Mouse (Mus musculus) neural tube, embryonic 12.5 days (tissue): Measurements from ENCODE around the gene Ppil2. TPM values are rescaled to one million over a fixed set of nuclear protein-coding genes. Genes with fewer than 3 reads are reported as not detected.

Source experiments
- ATAC-seq: fragments of 200-750 bp; cut with Nextera tagmentation; 2 replicates; pipeline ENCODE4 v1.8.0; 2017; ENCODE audit warnings: low read depth, mild to moderate bottlenecking, moderate TSS enrichment, moderate library complexity; ENCODE audit not compliant: low FRiP score
- H3K27ac ChIP-seq: fragments of 300-500 bp; sonication (generic); 2 replicates; pipeline ENCODE4 v1.5.1; 2016
- H3K27me3 ChIP-seq: fragments of 300-500 bp; sonication (generic); replicated peaks from 2 replicates; pipeline ENCODE4 v1.6.1; 2016; ENCODE audit warnings: mild to moderate bottlenecking
- H3K36me3 ChIP-seq: fragments of 300-500 bp; sonication (generic); 2 replicates; pipeline ENCODE4 v1.6.1; 2016; ENCODE audit warnings: mild to moderate bottlenecking
- H3K4me1 ChIP-seq: fragments of 300-500 bp; sonication (generic); 2 replicates; pipeline ENCODE4 v1.6.1; 2016
- H3K4me2 ChIP-seq: fragments of 300-500 bp; sonication (generic); replicated peaks from 2 replicates; pipeline ENCODE4 v1.6.1; 2016; ENCODE audit warnings: mild to moderate bottlenecking
- H3K4me3 ChIP-seq: fragments of 300-500 bp; sonication (generic); 2 replicates; pipeline ENCODE4 v1.5.1; 2016
- H3K9ac ChIP-seq: fragments of 300-500 bp; sonication (generic); 2 replicates; pipeline ENCODE4 v1.6.1; 2016; ENCODE audit warnings: mild to moderate bottlenecking
- H3K9me3 ChIP-seq: fragments of 300-500 bp; sonication (generic); 2 replicates; pipeline ENCODE4 v1.6.1; 2016; ENCODE audit warnings: mild to moderate bottlenecking
- WGBS: fragments of 180-500 bp; shearing (Covaris S2); methylation state at CpG from one replicate; pipeline ENCODE4 v1.1.7; 2016; 5-methylcytosine and 5-hydroxymethylcytosine counted together
- polyA plus RNA-seq: library from polyadenylated mRNA; unstranded; fragments of >200 nt; fragmentation: Nextera tagmentation; extraction: Ambion mirVana; gene quantifications from 2 replicates; pipeline ENCODE4 v1.2.1, GENCODE M21; 2016

Ppil2 gene
- polyA plus RNA-seq = 159 and 161 TPM in 2 replicates

DNA sequence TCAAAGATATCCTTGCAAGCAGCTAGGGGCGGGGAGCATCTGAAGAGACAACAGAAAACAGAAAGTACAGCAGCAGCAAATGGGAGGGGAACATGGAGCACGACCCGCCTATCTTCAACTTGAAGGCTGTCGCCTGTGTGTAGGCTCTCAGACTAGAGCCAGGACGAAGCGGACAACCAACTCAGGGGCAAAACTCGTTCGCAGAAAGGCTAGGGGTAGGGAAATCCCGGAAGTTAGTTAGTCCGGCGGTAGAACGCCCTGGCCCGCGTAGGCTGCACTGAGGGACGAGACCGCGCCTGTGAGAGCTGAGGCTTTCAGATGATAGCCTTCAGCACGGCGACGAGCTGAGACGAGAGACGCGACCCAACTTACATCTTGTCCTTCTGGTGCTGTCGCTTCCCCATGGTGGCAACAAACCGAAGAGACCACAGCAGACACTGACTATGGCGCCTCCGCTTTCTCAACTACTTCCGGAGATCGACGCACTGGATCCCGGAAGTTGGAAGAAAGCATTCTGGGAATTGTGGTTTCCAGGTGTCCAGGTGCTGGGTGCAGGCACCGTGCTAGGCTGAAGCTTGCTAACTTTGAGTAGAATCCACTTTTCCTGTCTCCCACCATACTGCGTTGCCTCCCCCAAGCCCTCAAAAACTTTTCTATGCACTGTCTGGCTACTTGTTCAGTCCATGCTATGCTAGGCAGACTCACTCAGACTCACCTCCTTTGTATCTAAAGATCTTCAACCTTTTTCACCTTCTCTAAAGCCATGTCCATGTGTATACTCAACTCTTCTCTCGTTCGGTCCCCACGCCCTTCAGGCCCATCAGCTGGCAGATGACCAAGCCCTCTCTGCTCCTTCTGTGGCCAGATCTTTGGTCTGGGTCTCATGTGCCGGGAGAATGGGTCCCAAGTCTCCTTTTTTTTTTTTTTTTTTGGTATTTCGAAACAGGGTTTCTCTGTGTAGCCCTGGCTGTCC is at the start of gene Ppil2:
TSS of gene Ppil2 (minus strand) at position 487 of the 973 bp plus-strand sequence.
- Histone ChIP-seq H3K27ac (peak within 1 kb of the TSS; percentile 42; the same call in 1 of the 2 replicates), H3K9me3 (no peaks in the 10 kb centered on the region), H3K4me3 (peak within 1 kb of the TSS; percentile 84), H3K4me2 (peak within 1 kb of the TSS; percentile 73), H3K9ac (peak within 1 kb of the TSS; percentile 71), H3K27me3 (no peaks in the 10 kb centered on the region), H3K36me3 (peaks cover 39% of the 10 kb centered on the region), H3K4me1 (peaks cover 10% of the 10 kb centered on the region)
- 8% methylated on average over 37 of the region's 38 CpGs for WGBS
- peak; percentile 87 for ATAC-seq

DNA sequence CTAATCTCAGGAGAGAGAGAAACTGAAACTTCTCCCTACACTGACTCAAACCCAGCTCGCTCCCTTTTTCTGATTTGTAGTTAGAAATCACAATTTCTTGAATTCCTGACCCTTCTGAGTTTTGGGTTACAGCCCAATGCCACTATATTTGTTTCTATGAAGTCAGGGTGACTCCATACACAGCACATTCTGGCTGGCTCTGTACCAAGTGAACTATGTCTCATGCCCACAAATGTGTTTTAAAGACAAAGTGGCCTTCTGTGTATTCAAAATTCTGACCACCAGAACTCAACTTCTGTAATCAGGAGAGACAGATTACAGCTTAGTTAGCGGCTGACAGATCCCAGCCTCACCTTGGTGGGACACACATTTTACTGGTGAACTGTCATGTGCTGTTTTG is 43.3 kb upstream of the Ppil2 start:
- H3K36me3 ChIP-seq = peaks cover 41% of the 10 kb centered on the region
- no peak overlapping the region for H3K27ac ChIP-seq
- H3K4me1 ChIP-seq = no peaks in the 10 kb centered on the region
- H3K9ac ChIP-seq = no peak overlapping the region
- H3K4me2 ChIP-seq = no peak overlapping the region
- no peaks in the 10 kb centered on the region for H3K27me3 ChIP-seq
- no peak overlapping the region for H3K4me3 ChIP-seq
- H3K9me3 ChIP-seq = no peaks in the 10 kb centered on the region
- 96% methylated on average over 2 of the region's 2 CpGs for WGBS
- ATAC-seq = no peak

DNA sequence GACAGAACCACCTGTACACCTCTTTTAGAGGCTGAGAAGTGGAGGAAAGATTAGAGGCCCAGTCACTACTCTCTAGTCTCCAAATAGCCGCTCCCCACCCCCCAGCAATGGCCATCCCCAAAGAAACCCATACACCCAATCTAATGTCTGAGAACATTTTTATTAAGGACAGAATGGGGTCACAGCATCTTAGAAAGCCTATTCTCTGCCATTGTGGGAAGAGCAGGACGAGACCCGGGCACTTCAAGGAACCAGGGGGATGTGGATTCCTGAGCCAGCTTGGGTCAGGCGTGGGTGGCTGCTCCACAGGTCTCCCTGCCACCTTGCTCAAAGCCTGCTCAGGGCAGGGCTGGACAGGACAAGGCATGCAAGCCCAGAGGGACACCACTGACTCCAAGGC is 40.8 kb upstream of the Ppil2 start:
- Histone ChIP-seq H3K4me1 (peaks cover 14% of the 10 kb centered on the region), H3K9ac (no peak overlapping the region), H3K4me3 (no peak overlapping the region), H3K36me3 (peaks cover 28% of the 10 kb centered on the region), H3K4me2 (no peak overlapping the region), H3K27ac (no peak overlapping the region), H3K27me3 (peaks cover 15% of the 10 kb centered on the region), H3K9me3 (no peaks in the 10 kb centered on the region)
- no peak for ATAC-seq
- WGBS = 97% methylated on average over 4 of the region's 4 CpGs

DNA sequence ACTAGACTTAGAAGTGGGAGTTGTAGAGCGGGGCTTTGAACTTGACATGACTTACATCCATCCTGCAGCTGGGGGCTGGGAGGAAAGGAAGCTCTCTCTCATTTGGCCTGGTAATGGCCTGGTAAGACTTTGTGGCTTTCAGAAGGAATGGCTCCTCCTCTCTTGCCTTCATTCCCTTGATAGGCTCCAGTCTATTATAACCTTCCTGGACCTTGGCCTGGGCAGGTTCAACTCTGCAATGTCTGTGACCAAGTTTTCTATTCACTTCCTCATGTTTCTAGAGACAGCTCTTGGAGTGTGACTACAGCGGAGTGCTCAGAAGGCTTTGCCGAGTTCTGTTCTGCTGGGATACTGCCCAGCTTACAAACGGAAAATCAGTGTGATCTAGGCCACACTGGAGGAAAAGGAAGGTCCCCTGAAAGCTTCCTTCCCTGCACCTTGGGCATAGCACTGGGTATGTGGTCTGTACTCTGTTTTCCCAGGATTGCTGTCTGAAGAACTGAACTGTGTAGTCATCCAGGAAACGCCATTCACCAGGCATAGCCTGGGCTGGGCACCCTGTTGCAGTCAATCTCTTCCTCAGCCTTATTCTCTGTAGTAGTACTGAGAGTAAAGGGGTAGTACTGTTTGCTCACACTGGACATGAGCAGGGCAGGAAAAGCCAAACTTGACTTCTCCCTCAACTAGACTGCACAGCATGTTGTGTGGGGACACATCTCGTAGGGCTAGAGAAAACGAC is 39.6 kb upstream of the Ppil2 start:
- Histone ChIP-seq H3K27ac (no peak overlapping the region), H3K4me1 (peaks cover 14% of the 10 kb centered on the region), H3K4me3 (no peak overlapping the region), H3K9ac (no peak overlapping the region), H3K4me2 (no peak overlapping the region), H3K27me3 (peaks cover 15% of the 10 kb centered on the region), H3K36me3 (peaks cover 28% of the 10 kb centered on the region), H3K9me3 (no peaks in the 10 kb centered on the region)
- WGBS = 86% methylated on average over 7 of the region's 7 CpGs
- no peak for ATAC-seq

DNA sequence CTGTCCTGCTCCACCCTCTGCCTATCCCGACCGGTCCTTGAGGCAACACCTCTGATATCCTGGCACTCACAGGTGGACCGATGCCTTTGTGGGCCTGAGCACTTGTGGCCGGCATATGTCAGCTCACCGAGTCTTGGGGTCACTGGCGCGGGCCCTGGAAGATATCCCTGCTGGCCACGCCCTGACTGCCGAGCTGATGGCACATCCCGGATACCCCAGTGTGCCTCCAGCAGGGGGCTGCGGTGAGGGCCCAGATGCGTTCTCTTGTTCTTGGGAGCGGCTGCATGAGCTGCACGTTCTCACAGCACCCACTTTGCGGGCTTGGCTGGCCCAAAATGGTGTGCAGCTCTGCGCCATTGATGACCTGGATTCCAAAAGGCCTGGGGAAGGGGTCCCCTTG is 37.0 kb upstream of the Ppil2 start:
- peak overlapping the region; percentile 60; the same call in 1 of the 2 replicates for H3K9ac ChIP-seq
- 6% methylated on average over 16 of the region's 16 CpGs for WGBS
- peaks cover 16% of the 10 kb centered on the region for H3K36me3 ChIP-seq

DNA sequence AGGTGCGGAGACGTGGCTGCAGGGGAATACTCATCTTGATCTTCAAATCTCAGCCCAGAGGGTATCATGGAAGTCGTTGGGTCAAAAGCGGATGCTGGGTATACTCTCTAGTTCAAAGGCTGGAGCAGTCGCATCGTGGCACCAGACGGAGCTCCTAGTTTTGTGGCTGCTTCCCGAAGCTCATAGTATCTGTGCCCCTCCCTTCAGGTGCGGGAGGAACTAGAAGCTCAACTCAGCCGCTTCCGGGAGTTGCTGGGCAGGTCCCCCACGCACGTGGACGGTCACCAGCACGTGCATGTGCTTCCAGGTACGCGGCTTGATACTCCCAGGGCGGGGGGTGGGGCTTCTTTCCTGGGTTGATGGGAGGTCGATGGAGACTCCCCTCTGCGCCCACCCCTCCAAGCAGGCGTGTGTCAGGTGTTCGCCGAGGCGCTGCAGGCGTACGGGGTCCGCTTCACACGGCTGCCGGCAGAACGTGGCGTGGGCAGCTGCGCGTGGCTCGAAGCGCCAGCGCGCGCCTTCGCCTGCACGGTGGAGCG is 36.4 kb upstream of the Ppil2 start:
- peaks cover 14% of the 10 kb centered on the region for H3K4me1 ChIP-seq
- WGBS = 1% methylated on average over 41 of the region's 41 CpGs
- H3K27ac ChIP-seq = no peak overlapping the region
- H3K4me2 ChIP-seq = peak overlapping the region; percentile 94
- H3K27me3 ChIP-seq = peaks cover 15% of the 10 kb centered on the region
- peak overlapping the region; percentile 55 for H3K4me3 ChIP-seq
- H3K36me3 ChIP-seq = peaks cover 10% of the 10 kb centered on the region
- no peaks in the 10 kb centered on the region for H3K9me3 ChIP-seq
- peak overlapping the region; percentile 60 for H3K9ac ChIP-seq
- peak; percentile 37 for ATAC-seq

More for the DNA sequence above, 37.0 kb upstream of the Ppil2 start:
- peak overlapping the region; percentile 55 for H3K4me3 ChIP-seq
- H3K27me3 ChIP-seq = peaks cover 15% of the 10 kb centered on the region
- peak overlapping the region; percentile 94 for H3K4me2 ChIP-seq
- no peak overlapping the region for H3K27ac ChIP-seq
- H3K4me1 ChIP-seq = peaks cover 14% of the 10 kb centered on the region
- peak; percentile 34 for ATAC-seq
- no peaks in the 10 kb centered on the region for H3K9me3 ChIP-seq

DNA sequence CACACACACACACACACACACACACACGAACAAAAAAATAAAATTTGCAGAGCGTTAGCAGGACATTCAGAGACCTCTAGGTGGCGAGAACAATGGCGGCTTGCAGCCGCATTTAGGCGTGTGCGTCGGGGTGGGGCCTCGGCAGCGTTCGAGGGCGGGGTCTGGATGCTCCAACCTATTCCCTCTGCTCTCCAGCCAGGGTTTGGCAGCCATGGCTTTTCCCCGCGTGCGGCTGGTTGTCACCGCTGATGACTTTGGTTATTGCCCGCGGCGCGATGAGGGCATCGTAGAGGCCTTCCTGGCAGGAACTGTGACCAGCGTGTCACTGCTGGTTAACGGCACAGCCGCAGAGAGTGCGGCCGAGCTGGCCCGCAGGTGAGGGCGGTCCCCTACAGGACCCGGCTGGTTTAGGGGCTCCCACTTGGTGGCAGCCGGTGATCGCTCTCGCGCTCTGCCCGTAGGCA is 35.7 kb upstream of the Ppil2 start, which contains the start of gene Ccdc116:
TSS of gene Ccdc116 (minus strand) at position 458 of the 464 bp plus-strand sequence.
- Histone ChIP-seq H3K27me3 (peaks cover 15% of the 10 kb centered on the region), H3K36me3 (peaks cover 4% of the 10 kb centered on the region), H3K4me3 (peak within 1 kb of the TSS; percentile 55), H3K9me3 (no peaks in the 10 kb centered on the region), H3K9ac (peak within 1 kb of the TSS; percentile 60), H3K27ac (no peak within 1 kb of the TSS), H3K4me2 (peak within 1 kb of the TSS; percentile 94), H3K4me1 (peaks cover 14% of the 10 kb centered on the region)
- WGBS = under 1% methylated on average over 34 of the region's 34 CpGs
- peak; percentile 79 for ATAC-seq

DNA sequence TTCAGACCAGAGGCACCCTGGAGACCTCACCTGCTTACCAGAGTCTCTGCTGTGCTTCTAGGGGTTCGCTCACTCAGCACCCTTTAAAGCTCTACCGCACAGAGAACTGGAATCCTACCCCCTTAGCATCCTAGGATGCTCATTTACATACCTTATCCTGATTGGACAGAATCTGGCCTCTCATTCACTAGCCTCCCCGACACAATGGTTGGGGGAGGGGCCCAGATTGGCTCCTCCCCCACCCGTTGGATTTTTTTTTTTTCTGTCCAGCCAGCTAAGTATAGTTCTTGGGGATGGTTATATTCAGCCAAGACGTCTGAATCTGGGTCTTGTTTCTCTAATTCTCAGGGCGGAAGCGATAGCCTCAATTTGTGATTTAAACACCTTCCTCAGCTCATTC is 33.3 kb upstream of the Ppil2 start, which contains the start of gene Ydjc:
TSS of gene Ydjc (plus strand) at position 283 of the 400 bp plus-strand sequence.
- ATAC-seq = no peak
- no peak within 1 kb of the TSS for H3K4me2 ChIP-seq
- peaks cover 14% of the 10 kb centered on the region for H3K4me1 ChIP-seq
- no peaks in the 10 kb centered on the region for H3K9me3 ChIP-seq
- H3K9ac ChIP-seq = no peak within 1 kb of the TSS
- no peak within 1 kb of the TSS for H3K4me3 ChIP-seq
- H3K27ac ChIP-seq = no peak within 1 kb of the TSS
- no peaks in the 10 kb centered on the region for H3K36me3 ChIP-seq
- WGBS = 16% methylated on average over 7 of the region's 7 CpGs
- peaks cover 15% of the 10 kb centered on the region for H3K27me3 ChIP-seq

DNA sequence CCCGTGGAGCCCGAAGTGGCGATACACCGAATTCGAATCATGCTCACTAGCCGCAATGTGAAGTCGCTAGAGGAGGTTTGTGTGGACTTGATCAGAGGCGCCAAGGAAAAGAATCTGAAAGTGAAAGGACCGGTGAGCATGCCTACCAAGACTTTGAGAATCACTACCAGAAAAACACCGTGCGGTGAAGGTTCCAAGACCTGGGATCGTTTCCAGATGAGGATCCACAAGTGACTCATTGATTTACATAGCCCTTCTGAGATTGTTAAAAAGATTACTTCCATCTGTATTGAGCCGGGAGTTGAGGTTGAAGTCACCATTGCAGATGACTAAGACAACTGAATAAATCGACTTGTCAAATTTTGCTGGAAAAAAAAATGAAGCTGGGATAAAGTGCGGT is 26.3 kb upstream of the Ppil2 start:
- H3K36me3 ChIP-seq = no peaks in the 10 kb centered on the region
- H3K9ac ChIP-seq = no peak overlapping the region
- H3K9me3 ChIP-seq = no peaks in the 10 kb centered on the region
- no peaks in the 10 kb centered on the region for H3K27me3 ChIP-seq
- no peaks in the 10 kb centered on the region; the same call in 1 of the 2 replicates for H3K4me1 ChIP-seq
- no peak overlapping the region for H3K27ac ChIP-seq
- 88% methylated on average over 15 of the region's 15 CpGs for WGBS
- H3K4me2 ChIP-seq = no peak overlapping the region
- no peak overlapping the region for H3K4me3 ChIP-seq
- no peak for ATAC-seq

DNA sequence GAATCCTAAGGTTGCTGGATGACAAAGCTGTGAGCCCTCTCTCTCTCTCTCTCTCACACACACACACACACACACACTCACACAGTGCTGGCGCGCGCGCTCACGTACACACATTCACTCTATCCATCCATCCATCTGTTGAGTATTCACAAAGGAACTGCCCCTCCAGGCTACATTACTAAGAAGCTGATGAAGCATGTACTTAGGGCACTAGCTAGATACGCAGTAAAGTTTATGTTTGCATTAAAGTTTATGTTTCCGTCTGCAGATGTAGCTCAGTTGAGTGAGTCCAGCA is 21.8 kb upstream of the Ppil2 start:
- 39% methylated on average over 7 of the region's 7 CpGs for WGBS
- Histone ChIP-seq H3K4me3 (peak overlapping the region; percentile 81; the same call in 1 of the 2 replicates), H3K4me1 (peaks cover 17% of the 10 kb centered on the region), H3K9ac (peak overlapping the region; percentile 46), H3K9me3 (no peaks in the 10 kb centered on the region), H3K4me2 (peak overlapping the region; percentile 97), H3K36me3 (no peaks in the 10 kb centered on the region), H3K27me3 (no peaks in the 10 kb centered on the region), H3K27ac (no peak overlapping the region)
- ATAC-seq = no peak

DNA sequence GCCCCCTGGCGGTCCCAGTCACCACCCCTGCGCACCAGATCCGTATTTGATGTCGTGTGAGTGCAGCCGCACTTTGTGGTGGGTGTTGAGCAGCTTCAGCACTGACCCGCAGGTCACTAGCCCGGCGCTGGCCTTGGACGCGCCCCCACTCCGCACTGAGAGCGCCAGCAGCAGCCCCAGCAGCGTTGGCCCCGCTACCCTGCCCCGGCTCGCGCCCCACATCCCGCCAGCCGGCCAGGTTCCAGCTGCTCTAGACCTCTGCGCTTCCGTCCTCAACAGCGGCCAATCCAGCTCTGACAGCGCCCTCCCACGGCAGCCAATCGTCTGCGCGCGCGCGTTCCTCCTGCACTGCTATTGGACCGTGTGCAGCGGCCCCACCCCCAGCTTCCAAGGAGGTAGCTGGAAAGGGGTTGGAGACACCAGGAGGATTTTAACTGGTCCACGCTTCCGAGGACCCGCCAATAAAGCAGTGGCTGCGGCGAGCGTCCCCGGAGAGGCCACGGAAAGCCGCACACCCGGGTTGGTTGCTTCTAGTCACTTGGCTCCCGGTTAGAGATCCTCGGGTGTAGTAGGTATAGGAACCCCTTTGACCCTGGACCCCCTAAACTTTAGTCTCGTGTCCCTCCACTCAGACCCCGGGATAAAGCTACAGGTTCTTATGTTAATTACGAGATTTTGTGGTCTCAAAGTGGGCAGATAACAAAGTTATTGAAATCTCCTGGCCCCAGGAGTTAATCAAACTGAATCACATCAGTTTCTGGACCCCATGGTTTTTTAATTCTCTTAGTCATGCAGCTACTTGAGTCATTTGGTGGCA is 21.2 kb upstream of the Ppil2 start, which contains the start of gene Sdf2l1:
TSS of gene Sdf2l1 (minus strand) at position 295 of the 817 bp plus-strand sequence.
- Histone ChIP-seq H3K36me3 (no peaks in the 10 kb centered on the region), H3K4me3 (peak within 1 kb of the TSS; percentile 81)
- WGBS = under 1% methylated on average over 47 of the region's 47 CpGs

More for the DNA sequence above, 21.2 kb upstream of the Ppil2 start, which contains the start of gene Sdf2l1:
- H3K9ac ChIP-seq = peak within 1 kb of the TSS; percentile 72
- ATAC-seq = peak; percentile 98
- H3K27me3 ChIP-seq = no peaks in the 10 kb centered on the region
- no peaks in the 10 kb centered on the region for H3K9me3 ChIP-seq
- peaks cover 17% of the 10 kb centered on the region for H3K4me1 ChIP-seq
- H3K4me2 ChIP-seq = peak within 1 kb of the TSS; percentile 97
- peak within 1 kb of the TSS; percentile 80 for H3K27ac ChIP-seq
